In genomic region chr5:114596604-114597003, GRCm38 (mm10) we compare ENCODE assay signal across 8 mouse cellular contexts. TPM values are rescaled to one million over a fixed set of nuclear protein-coding genes. Genes with fewer than 3 reads are reported as not detected.
DNase-seq lines count a peak whose midpoint lies in the region; ATAC-seq and TF ChIP-seq lines count a peak whose summit lies in the region.

No protein-coding gene starts in this region.

- H3K4me3 ChIP-seq in stomach, embryonic 14.5 days (ENCODE audit: low read depth, low read length) = no peak overlapping the region
- H3K4me3 ChIP-seq in stomach, postnatal 0 days (ENCODE audit: low read depth, low read length) = no peak overlapping the region
- no peak overlapping the region for H3K4me3 ChIP-seq in heart, postnatal 0 days (ENCODE audit: low read depth, low read length)
- H3K4me3 ChIP-seq in liver, embryonic 14.5 days (ENCODE audit: insufficient read depth in 1 of 2, low read depth in 2 of 2, low read length in 2 of 2) = no peak overlapping the region

- DNase-seq in stomach, postnatal 0 days (ENCODE audit: low spot score) = no peak
- no peak for DNase-seq in heart, postnatal 0 days (ENCODE audit: low spot score)
- DNase-seq in liver, embryonic 14.5 days (ENCODE audit: low read depth in 3 of 3, low spot score in 3 of 3) = no peak
- DNase-seq in splenic B cell, adult 2 months (ENCODE audit: low read depth, low spot score) = peak; percentile 83
- no peak for DNase-seq in right cerebral cortex, postnatal 10 days (ENCODE audit: low spot score in 2 of 2)
- no peak for DNase-seq in frontal cortex, adult 2 months (ENCODE audit: extremely low spot score in 1 of 2, low spot score in 1 of 2)
- no peak for DNase-seq in frontal cortex, postnatal 10 days (ENCODE audit: low spot score in 2 of 2)

- H3K36me3 ChIP-seq in stomach, embryonic 14.5 days (ENCODE audit: control insufficient read depth, insufficient read depth, low read length) = no peaks in the 10 kb centered on the region
- H3K36me3 ChIP-seq in stomach, postnatal 0 days (ENCODE audit: control insufficient read depth, insufficient read depth, low read length) = no peaks in the 10 kb centered on the region
- H3K36me3 ChIP-seq in heart, postnatal 0 days (replicated peaks; ENCODE audit: control insufficient read depth, insufficient read depth, low read length) = no peaks in the 10 kb centered on the region
- no peaks in the 10 kb centered on the region for H3K36me3 ChIP-seq in liver, embryonic 14.5 days (replicated peaks; ENCODE audit: control insufficient read depth, insufficient read depth, low read depth)
- no peaks in the 10 kb centered on the region for H3K36me3 ChIP-seq in splenic B cell, adult 2 months (ENCODE audit: control insufficient read depth, insufficient read depth, low read length, poor library complexity, severe bottlenecking)

- peaks cover 43% of the 10 kb centered on the region for H3K4me1 ChIP-seq in stomach, embryonic 14.5 days (ENCODE audit: control insufficient read depth, insufficient read depth, low read length)
- peaks cover 9% of the 10 kb centered on the region; the same call in 1 of the 2 replicates for H3K4me1 ChIP-seq in stomach, postnatal 0 days (replicated peaks; ENCODE audit: control insufficient read depth, insufficient read depth)
- H3K4me1 ChIP-seq in heart, postnatal 0 days (ENCODE audit: control insufficient read depth, insufficient read depth) = peaks cover 31% of the 10 kb centered on the region
- peaks cover 0 to 30% of the 10 kb centered on the region in 2 experiments; a peak in 2 of 4 replicates for H3K4me1 ChIP-seq in liver, embryonic 14.5 days (replicated peaks; ENCODE audit: control insufficient read depth in 2 of 2, insufficient read depth in 2 of 2, low read length in 1 of 2)

- 22% methylated on average over 10 of the region's 10 CpGs for WGBS in stomach, embryonic 14.5 days
- WGBS in stomach, postnatal 0 days = 18% methylated on average over 10 of the region's 10 CpGs
- 27% methylated on average over 10 of the region's 10 CpGs for WGBS in heart, postnatal 0 days
- WGBS in liver, embryonic 14.5 days (ENCODE audit: insufficient replicate concordance) = 12% methylated on average over 10 of the region's 10 CpGs

- no peak overlapping the region for H3K9ac ChIP-seq in stomach, embryonic 14.5 days (replicated peaks; ENCODE audit: low read depth, low read length)
- no peak overlapping the region for H3K9ac ChIP-seq in stomach, postnatal 0 days (ENCODE audit: low read length)
- H3K9ac ChIP-seq in heart, postnatal 0 days (replicated peaks; ENCODE audit: low read depth, low read length) = no peak overlapping the region
- H3K9ac ChIP-seq in liver, embryonic 14.5 days (replicated peaks) = no peak overlapping the region

- peak overlapping the region; percentile 17; the same call in 1 of the 2 replicates for H3K27ac ChIP-seq in stomach, embryonic 14.5 days (ENCODE audit: low read length)
- H3K27ac ChIP-seq in stomach, postnatal 0 days (replicated peaks) = no peak overlapping the region; the same call in 1 of the 2 replicates
- peak overlapping the region; percentile 61; the same call in 1 of the 2 replicates for H3K27ac ChIP-seq in heart, postnatal 0 days (ENCODE audit: low read depth)
- no peak overlapping the region for H3K27ac ChIP-seq in liver, embryonic 14.5 days

- no peak for TF ChIP-seq CTCF in stomach, postnatal 0 days (IDR thresholded peaks at IDR 0.05; ENCODE audit: low read depth)
- TF ChIP-seq CTCF in heart, postnatal 0 days (IDR thresholded peaks at IDR 0.05; ENCODE audit: low read depth) = no peak
- TF ChIP-seq CTCF in liver, embryonic 14.5 days (IDR thresholded peaks at IDR 0.05; ENCODE audit: low read depth) = no peak

- H3K9me3 ChIP-seq in stomach, embryonic 14.5 days (ENCODE audit: control insufficient read depth, low read depth, low read length) = no peaks in the 10 kb centered on the region
- H3K9me3 ChIP-seq in stomach, postnatal 0 days (ENCODE audit: control insufficient read depth, low read length) = no peaks in the 10 kb centered on the region
- no peaks in the 10 kb centered on the region for H3K9me3 ChIP-seq in heart, postnatal 0 days (replicated peaks; ENCODE audit: control insufficient read depth, low read length)
- H3K9me3 ChIP-seq in liver, embryonic 14.5 days (ENCODE audit: control insufficient read depth, low read length) = no peaks in the 10 kb centered on the region

- no peaks in the 10 kb centered on the region for H3K27me3 ChIP-seq in stomach, embryonic 14.5 days (ENCODE audit: control insufficient read depth, insufficient read depth, low read length)
- no peaks in the 10 kb centered on the region for H3K27me3 ChIP-seq in stomach, postnatal 0 days (ENCODE audit: control insufficient read depth, insufficient read depth, low read length)
- peaks cover 5% of the 10 kb centered on the region; the same call in 1 of the 2 replicates for H3K27me3 ChIP-seq in heart, postnatal 0 days (ENCODE audit: control insufficient read depth, insufficient read depth, low read length)
- no peaks in the 10 kb centered on the region for H3K27me3 ChIP-seq in liver, embryonic 14.5 days (ENCODE audit: control insufficient read depth, insufficient read depth, low read length)
- no peaks in the 10 kb centered on the region for H3K27me3 ChIP-seq in splenic B cell, adult 2 months (ENCODE audit: control insufficient read depth, insufficient read depth, low read length, poor library complexity, severe bottlenecking)

- ATAC-seq in stomach, embryonic 14.5 days (ENCODE audit: insufficient number of reproducible peaks, insufficient read depth, low FRiP score, low read depth) = no peak
- ATAC-seq in stomach, postnatal 0 days (ENCODE audit: low FRiP score, low TSS enrichment) = no peak
- peak; percentile 47; the same call in 1 of the 2 replicates for ATAC-seq in heart, postnatal 0 days (ENCODE audit: insufficient read depth, low read depth)
- peak; percentile 40; the same call in 1 of the 2 replicates for ATAC-seq in liver, embryonic 14.5 days (ENCODE audit: insufficient read depth)

- no peak for TF ChIP-seq EP300 in stomach, postnatal 0 days (optimal IDR thresholded peaks at IDR 0.05)
- no peak for TF ChIP-seq EP300 in heart, postnatal 0 days (IDR thresholded peaks at IDR 0.05; ENCODE audit: low read depth)
- no peak for TF ChIP-seq EP300 in liver, embryonic 14.5 days (IDR thresholded peaks at IDR 0.05; ENCODE audit: low read depth)

- H3K4me2 ChIP-seq in stomach, embryonic 14.5 days (replicated peaks; ENCODE audit: low read depth, low read length) = no peak overlapping the region
- H3K4me2 ChIP-seq in stomach, postnatal 0 days (replicated peaks; ENCODE audit: low read depth) = no peak overlapping the region
- peak overlapping the region; percentile 26; the same call in 1 of the 2 replicates for H3K4me2 ChIP-seq in heart, postnatal 0 days (ENCODE audit: low read depth, low read length)
- H3K4me2 ChIP-seq in liver, embryonic 14.5 days (ENCODE audit: low read depth) = peak overlapping the region; percentile 27; the same call in 1 of the 2 replicates

RNA-seq across cellular contexts. Expression of gene Fam222a, which starts 28.8 kb away (rescaled TPM):
- polyA plus RNA-seq in stomach, embryonic 14.5 days (2014; fragmentation: Nextera tagmentation; extraction: Ambion mirVana) = 2.8 and 2.9 TPM in 2 replicates
- polyA plus RNA-seq in stomach, postnatal 0 days (2015; fragmentation: Nextera tagmentation; extraction: Ambion mirVana) = 0.79 and 0.98 TPM in 2 replicates
- 0.97 and 5.0 TPM in 2 replicates for total RNA-seq in heart, postnatal 0 days (2014; rRNA removed; ENCODE audit: low replicate concordance)
- polyA plus RNA-seq in heart, postnatal 0 days (2015; fragmentation: Nextera tagmentation; extraction: Ambion mirVana) = 0.97 and 1.3 TPM in 2 replicates
- 0.63 and 0.71 TPM in 2 replicates for polyA plus RNA-seq in liver, embryonic 14.5 days (2012; rRNA removed)
- polyA plus RNA-seq in liver, embryonic 14.5 days (2014; fragmentation: Nextera tagmentation; extraction: Ambion mirVana) = 0.44 and 0.56 TPM in 2 replicates
- polyA plus RNA-seq in frontal cortex, adult 2 months (2012; rRNA removed) = 8.3 and 10.6 TPM in 2 replicates

Comparison
In these comparisons a context has a peak if more than half of its experiments do, and no peak if none do; other contexts are left out.
1. H3K27ac ChIP-seq: peak in stomach, embryonic 14.5 days (single experiment) and heart, postnatal 0 days (single experiment); none in stomach, postnatal 0 days (single experiment) and liver, embryonic 14.5 days (single experiment).
2. ATAC-seq: peak in heart, postnatal 0 days (single experiment) and liver, embryonic 14.5 days (single experiment); none in stomach, embryonic 14.5 days (single experiment) and stomach, postnatal 0 days (single experiment).
3. H3K4me2 ChIP-seq: peak in heart, postnatal 0 days (single experiment) and liver, embryonic 14.5 days (single experiment); none in stomach, embryonic 14.5 days (single experiment) and stomach, postnatal 0 days (single experiment).